Mouse (Mus musculus): ENCODE data around the gene Npas1. TPM values are rescaled to one million over a fixed set of nuclear protein-coding genes. Genes with fewer than 3 reads are reported as not detected.

The Npas1 gene
- polyA plus RNA-seq, 1 experiment from 2014 or later, result 0.15 TPM

DNA sequence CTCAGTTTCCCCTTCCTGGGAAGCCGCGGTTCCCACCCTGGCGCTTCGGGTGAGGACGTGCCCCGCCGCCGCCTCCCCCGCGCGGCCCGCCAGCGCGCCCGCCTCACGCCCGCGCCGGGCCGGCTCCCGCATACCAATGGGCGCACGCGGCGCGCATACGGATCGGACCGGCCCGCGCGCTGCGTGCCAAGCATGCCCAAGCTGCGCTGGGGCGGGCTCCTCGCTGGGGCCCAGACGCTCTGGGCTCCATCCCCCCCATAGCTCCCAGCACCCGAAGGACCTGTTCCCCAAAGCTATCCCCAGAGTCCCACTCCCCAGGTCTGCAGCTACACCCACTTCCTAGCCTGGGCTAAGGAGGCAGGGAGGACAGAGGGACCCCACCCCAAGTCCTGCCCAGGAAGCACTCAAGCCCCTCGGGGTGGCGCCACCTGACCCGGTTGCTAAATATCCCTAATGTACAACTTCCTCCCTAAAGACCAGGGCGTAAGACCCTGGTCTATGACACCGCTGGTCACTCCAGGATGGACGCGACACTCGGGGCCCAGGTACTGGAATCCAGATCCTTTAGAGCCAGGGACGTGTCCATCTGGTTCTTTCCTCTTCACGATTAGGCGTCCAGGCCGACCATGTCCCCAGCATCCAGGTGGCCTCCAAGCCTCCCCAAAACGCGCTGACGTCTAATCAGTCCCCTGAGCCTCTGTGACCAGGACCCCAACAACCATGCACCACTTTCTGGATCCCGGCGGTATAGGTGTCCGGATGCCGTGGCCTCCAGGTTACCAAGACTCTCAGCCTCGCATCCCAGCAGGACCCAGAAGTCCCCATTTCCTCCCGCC is 1.5 kb downstream of the Npas1 start:
- H3K9me3 ChIP-seq (ENCODE audit: control insufficient read depth, low read length), result no peaks in the 10 kb centered on the region
- H3K4me1 ChIP-seq (replicated peaks; ENCODE audit: control insufficient read depth, insufficient read depth, low read length), result peaks cover 11% of the 10 kb centered on the region; the same call in 1 of the 2 replicates
- WGBS, result 2% methylated on average over 39 of the region's 59 CpGs
- 0 out of 2 replicates have a peak, but pooled peaks have one; percentile 24 for ATAC-seq (replicated peaks; ENCODE audit: low FRiP score, low TSS enrichment, low read depth)
- no peak overlapping the region for H3K27ac ChIP-seq (ENCODE audit: low read depth)
- peak overlapping the region; percentile 50 for H3K4me2 ChIP-seq (ENCODE audit: low read length)
- H3K4me3 ChIP-seq (ENCODE audit: low read depth, low read length), result peak overlapping the region; percentile 32
- no peaks in the 10 kb centered on the region for H3K36me3 ChIP-seq (ENCODE audit: control insufficient read depth, insufficient read depth, low read length)
- H3K9ac ChIP-seq (ENCODE audit: low read length), result no peak overlapping the region
- peaks cover 69% of the 10 kb centered on the region for H3K27me3 ChIP-seq (replicated peaks; ENCODE audit: control insufficient read depth, insufficient read depth, low read length)
- no peak for DNase-seq (ENCODE audit: low spot score)

DNA sequence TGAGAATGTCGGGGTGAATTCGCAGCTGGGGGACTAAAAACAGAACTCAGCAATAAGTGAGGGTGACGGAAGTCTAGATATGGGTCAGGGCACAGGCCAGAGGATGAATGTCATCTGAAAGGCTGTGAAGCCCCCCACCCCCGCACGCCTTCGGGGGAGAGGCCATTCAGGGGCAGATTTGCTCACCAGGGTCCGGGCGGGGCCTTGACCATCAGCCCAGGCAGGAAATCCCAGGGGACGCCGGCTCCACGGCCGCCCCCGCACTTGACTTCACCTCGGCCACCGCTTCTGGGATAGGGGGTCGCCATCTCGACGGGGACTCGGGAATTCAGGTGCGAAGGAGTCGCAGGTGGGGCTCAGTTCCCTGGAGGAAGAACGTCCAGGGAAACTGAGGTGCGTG is 2.2 kb downstream of the Npas1 start:
- Histone ChIP-seq H3K27ac (ENCODE audit: low read depth) (no peak overlapping the region), H3K4me1 (replicated peaks; ENCODE audit: control insufficient read depth, insufficient read depth, low read length) (peaks cover 11% of the 10 kb centered on the region; the same call in 1 of the 2 replicates), H3K4me3 (ENCODE audit: low read depth, low read length) (peak overlapping the region; percentile 32; the same call in 1 of the 2 replicates), H3K9me3 (ENCODE audit: control insufficient read depth, low read length) (no peaks in the 10 kb centered on the region), H3K36me3 (ENCODE audit: control insufficient read depth, insufficient read depth, low read length) (no peaks in the 10 kb centered on the region), H3K27me3 (replicated peaks; ENCODE audit: control insufficient read depth, insufficient read depth, low read length) (peaks cover 72% of the 10 kb centered on the region), H3K4me2 (ENCODE audit: low read length) (peak overlapping the region; percentile 29), H3K9ac (ENCODE audit: low read length) (no peak overlapping the region)
- DNase-seq (ENCODE audit: low spot score) (no peak), ATAC-seq (replicated peaks; ENCODE audit: low FRiP score, low TSS enrichment, low read depth) (no peak)
- 5% methylated on average over 21 of the region's 23 CpGs for WGBS

DNA sequence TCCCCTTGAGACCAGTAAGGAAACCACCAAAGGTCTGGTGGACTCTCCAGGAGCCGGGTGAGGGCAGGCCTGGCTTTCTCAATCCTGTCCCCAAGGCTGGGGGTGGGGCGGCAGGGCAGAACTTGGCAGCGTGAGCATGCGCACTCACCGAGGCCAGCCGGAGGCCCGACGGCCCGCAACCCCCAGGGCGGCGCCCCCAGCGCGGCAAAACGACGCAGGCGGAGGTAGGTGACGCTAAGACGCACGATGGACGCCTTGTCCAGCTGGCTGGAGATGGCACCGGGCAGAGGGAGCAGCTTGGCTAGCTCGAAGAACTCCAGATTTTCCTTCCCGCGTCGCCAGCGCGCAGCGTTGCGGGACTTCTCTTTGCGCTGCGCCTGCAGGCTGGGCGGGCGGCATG is 3.1 kb downstream of the Npas1 start:
- DNase-seq (ENCODE audit: low spot score) (no peak), ATAC-seq (replicated peaks; ENCODE audit: low FRiP score, low TSS enrichment, low read depth) (no peak)
- Histone ChIP-seq H3K27me3 (replicated peaks; ENCODE audit: control insufficient read depth, insufficient read depth, low read length) (peaks cover 72% of the 10 kb centered on the region), H3K27ac (ENCODE audit: low read depth) (no peak overlapping the region), H3K9ac (ENCODE audit: low read length) (no peak overlapping the region), H3K4me1 (replicated peaks; ENCODE audit: control insufficient read depth, insufficient read depth, low read length) (peaks cover 11% of the 10 kb centered on the region; the same call in 1 of the 2 replicates), H3K9me3 (ENCODE audit: control insufficient read depth, low read length) (no peaks in the 10 kb centered on the region), H3K4me3 (ENCODE audit: low read depth, low read length) (0 out of 2 replicates have a peak overlapping the region, but pooled peaks have one; percentile 4), H3K36me3 (ENCODE audit: control insufficient read depth, insufficient read depth, low read length) (no peaks in the 10 kb centered on the region), H3K4me2 (ENCODE audit: low read length) (peak overlapping the region; percentile 22; the same call in 1 of the 2 replicates)
- 6% methylated on average over 33 of the region's 33 CpGs for WGBS

DNA sequence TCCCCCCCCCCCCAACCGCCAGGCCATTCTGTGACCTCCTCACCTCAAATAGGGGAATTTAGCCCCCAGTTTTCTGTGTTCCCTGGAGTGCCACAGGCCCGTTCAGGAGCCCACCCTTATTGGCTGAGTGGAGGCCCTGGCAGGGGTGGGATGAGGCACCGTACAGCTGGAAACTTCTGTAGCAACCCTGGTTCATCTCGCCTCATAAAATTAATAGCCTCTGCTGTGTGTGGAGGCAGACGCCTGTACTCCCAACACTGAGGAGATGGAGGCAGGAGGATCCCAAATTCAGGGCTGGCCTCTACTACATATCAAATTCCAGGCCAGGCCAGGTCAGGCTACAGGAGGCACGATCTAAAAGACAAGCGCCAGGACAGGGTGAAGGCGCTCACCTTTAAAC is 3.7 kb downstream of the Npas1 start:
- Histone ChIP-seq H3K9me3 (ENCODE audit: control insufficient read depth, low read length) (no peaks in the 10 kb centered on the region), H3K9ac (ENCODE audit: low read length) (no peak overlapping the region), H3K27ac (ENCODE audit: low read depth) (no peak overlapping the region), H3K27me3 (replicated peaks; ENCODE audit: control insufficient read depth, insufficient read depth, low read length) (peaks cover 72% of the 10 kb centered on the region), H3K4me3 (ENCODE audit: low read depth, low read length) (no peak overlapping the region), H3K4me2 (ENCODE audit: low read length) (no peak overlapping the region), H3K36me3 (ENCODE audit: control insufficient read depth, insufficient read depth, low read length) (no peaks in the 10 kb centered on the region), H3K4me1 (replicated peaks; ENCODE audit: control insufficient read depth, insufficient read depth, low read length) (peaks cover 11% of the 10 kb centered on the region; the same call in 1 of the 2 replicates)
- ATAC-seq (replicated peaks; ENCODE audit: low FRiP score, low TSS enrichment, low read depth), result no peak
- DNase-seq (ENCODE audit: low spot score), result no peak
- WGBS, result 44% methylated on average over 8 of the region's 8 CpGs

DNA sequence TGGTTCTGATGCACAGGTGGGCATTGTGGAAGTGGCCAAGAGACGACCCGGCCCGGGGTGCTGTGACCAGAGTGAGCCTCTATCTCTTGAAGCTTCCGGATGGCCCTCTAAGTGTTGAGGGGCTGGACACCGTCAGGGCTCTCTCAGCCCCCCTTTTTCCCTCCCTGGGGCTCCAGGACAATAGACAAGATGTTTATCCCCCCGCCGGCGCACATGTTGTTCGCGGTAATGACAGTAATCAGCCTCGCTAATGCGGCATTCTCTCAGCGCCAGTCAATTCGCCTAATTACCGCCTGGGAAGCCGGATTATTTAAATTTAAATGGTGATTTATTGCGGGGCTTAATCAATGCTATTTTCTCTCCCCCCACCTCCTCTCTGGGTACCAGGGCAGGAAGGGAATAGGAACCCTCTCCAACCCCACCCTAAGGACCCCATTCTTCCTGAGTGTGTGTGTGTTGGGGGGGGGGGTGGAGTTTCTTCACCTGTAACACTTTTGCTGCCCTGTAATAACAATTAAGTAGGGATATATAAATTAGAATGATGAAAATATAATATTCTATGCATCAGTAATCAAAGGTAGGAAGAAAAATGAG is 5.3 kb downstream of the Npas1 start:
- no peaks in the 10 kb centered on the region for H3K9me3 ChIP-seq (ENCODE audit: control insufficient read depth, low read length)
- H3K4me1 ChIP-seq (replicated peaks; ENCODE audit: control insufficient read depth, insufficient read depth, low read length), result peaks cover 11% of the 10 kb centered on the region; the same call in 1 of the 2 replicates
- H3K4me3 ChIP-seq (ENCODE audit: low read depth, low read length), result no peak overlapping the region
- no peak overlapping the region for H3K27ac ChIP-seq (ENCODE audit: low read depth)
- H3K27me3 ChIP-seq (replicated peaks; ENCODE audit: control insufficient read depth, insufficient read depth, low read length), result peaks cover 65% of the 10 kb centered on the region
- ATAC-seq (replicated peaks; ENCODE audit: low FRiP score, low TSS enrichment, low read depth) (no peak), DNase-seq (ENCODE audit: low spot score) (no peak)
- H3K36me3 ChIP-seq (ENCODE audit: control insufficient read depth, insufficient read depth, low read length), result no peaks in the 10 kb centered on the region
- no peak overlapping the region for H3K9ac ChIP-seq (ENCODE audit: low read length)
- H3K4me2 ChIP-seq (ENCODE audit: low read length), result no peak overlapping the region
- WGBS, result 10% methylated on average over 17 of the region's 17 CpGs

DNA sequence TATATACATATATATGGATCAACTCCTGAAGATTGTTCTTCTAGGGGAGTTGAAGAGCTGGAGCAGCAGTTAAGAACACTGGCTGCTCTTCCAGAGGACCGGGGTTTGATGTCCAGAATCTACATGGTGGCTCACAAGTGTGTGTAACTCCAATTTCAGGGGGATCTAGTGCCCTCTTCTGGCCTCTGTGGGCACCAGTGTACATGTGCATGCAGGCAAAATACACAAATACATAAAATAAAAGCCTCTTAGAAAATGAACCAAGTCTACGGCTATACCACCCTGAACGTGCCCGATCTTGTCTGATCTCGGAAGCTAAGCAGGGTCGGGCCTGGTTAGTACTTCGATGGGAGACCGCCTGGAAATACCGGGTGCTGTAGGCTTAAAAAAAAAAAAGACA is 6.0 kb downstream of the Npas1 start:
- Histone ChIP-seq H3K27me3 (replicated peaks; ENCODE audit: control insufficient read depth, insufficient read depth, low read length) (peaks cover 58% of the 10 kb centered on the region), H3K9ac (ENCODE audit: low read length) (no peak overlapping the region), H3K4me2 (ENCODE audit: low read length) (no peak overlapping the region), H3K27ac (ENCODE audit: low read depth) (no peak overlapping the region), H3K4me3 (ENCODE audit: low read depth, low read length) (no peak overlapping the region), H3K9me3 (ENCODE audit: control insufficient read depth, low read length) (no peaks in the 10 kb centered on the region), H3K4me1 (replicated peaks; ENCODE audit: control insufficient read depth, insufficient read depth, low read length) (peaks cover 11% of the 10 kb centered on the region; the same call in 1 of the 2 replicates), H3K36me3 (ENCODE audit: control insufficient read depth, insufficient read depth, low read length) (no peaks in the 10 kb centered on the region)
- DNase-seq (ENCODE audit: low spot score) (no peak), ATAC-seq (replicated peaks; ENCODE audit: low FRiP score, low TSS enrichment, low read depth) (no peak)
- 48% methylated on average over 9 of the region's 9 CpGs for WGBS

DNA sequence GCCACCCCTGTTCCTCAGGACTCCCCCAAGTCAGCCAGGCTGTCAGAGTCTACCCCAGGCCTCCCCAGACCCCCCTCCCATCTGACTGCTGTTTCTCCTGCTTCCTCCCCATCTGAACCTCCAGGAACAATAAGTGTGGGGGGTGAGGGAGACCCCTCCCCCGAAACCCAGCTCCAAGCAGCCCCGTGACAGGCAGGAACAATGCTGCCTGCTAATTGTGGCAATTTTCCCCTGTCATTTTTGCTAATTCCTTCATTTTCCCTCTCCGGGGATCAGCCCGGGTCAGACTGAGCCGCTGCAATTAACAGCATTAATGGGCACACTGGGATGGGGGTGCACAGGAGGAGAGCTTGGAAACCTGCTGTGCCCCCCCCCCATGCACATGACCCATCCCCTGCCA is 9.4 kb downstream of the Npas1 start:
- no peak for DNase-seq (ENCODE audit: low spot score)
- peaks cover 29% of the 10 kb centered on the region for H3K27me3 ChIP-seq (replicated peaks; ENCODE audit: control insufficient read depth, insufficient read depth, low read length)
- H3K4me1 ChIP-seq (replicated peaks; ENCODE audit: control insufficient read depth, insufficient read depth, low read length), result no peaks in the 10 kb centered on the region
- no peaks in the 10 kb centered on the region for H3K36me3 ChIP-seq (ENCODE audit: control insufficient read depth, insufficient read depth, low read length)
- H3K27ac ChIP-seq (ENCODE audit: low read depth), result no peak overlapping the region
- ATAC-seq (replicated peaks; ENCODE audit: low FRiP score, low TSS enrichment, low read depth), result no peak
- WGBS, result 32% methylated on average over 5 of the region's 5 CpGs
- H3K9ac ChIP-seq (ENCODE audit: low read length), result no peak overlapping the region
- H3K4me2 ChIP-seq (ENCODE audit: low read length), result no peak overlapping the region
- H3K9me3 ChIP-seq (ENCODE audit: control insufficient read depth, low read length), result no peaks in the 10 kb centered on the region
- H3K4me3 ChIP-seq (ENCODE audit: low read depth, low read length), result no peak overlapping the region

DNA sequence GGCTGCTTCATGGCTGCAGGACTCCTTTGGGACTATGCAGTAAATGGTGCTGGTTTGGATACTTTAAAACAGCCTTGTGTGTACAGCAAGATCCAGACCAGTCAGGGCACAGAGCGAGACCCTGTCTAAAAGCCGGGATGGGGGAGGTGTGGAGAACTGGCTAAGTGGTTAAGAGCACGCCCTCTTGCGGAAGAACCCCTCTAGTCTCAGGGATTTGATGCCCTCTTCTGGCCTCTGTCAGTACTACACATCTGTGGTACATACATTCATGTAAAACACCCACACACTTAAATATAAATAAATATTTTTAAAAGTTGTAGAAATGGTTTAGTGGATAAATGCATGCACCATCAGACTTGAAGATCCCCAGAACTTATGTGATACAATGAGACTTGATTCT is 11.0 kb downstream of the Npas1 start:
- 63% methylated on average over 4 of the region's 4 CpGs for WGBS
- Histone ChIP-seq H3K27me3 (replicated peaks; ENCODE audit: control insufficient read depth, insufficient read depth, low read length) (peaks cover 18% of the 10 kb centered on the region), H3K4me2 (ENCODE audit: low read length) (no peak overlapping the region), H3K27ac (ENCODE audit: low read depth) (no peak overlapping the region), H3K9ac (ENCODE audit: low read length) (no peak overlapping the region), H3K4me1 (replicated peaks; ENCODE audit: control insufficient read depth, insufficient read depth, low read length) (no peaks in the 10 kb centered on the region), H3K9me3 (ENCODE audit: control insufficient read depth, low read length) (no peaks in the 10 kb centered on the region), H3K36me3 (ENCODE audit: control insufficient read depth, insufficient read depth, low read length) (no peaks in the 10 kb centered on the region), H3K4me3 (ENCODE audit: low read depth, low read length) (no peak overlapping the region)
- no peak for ATAC-seq (replicated peaks; ENCODE audit: low FRiP score, low TSS enrichment, low read depth)
- DNase-seq (ENCODE audit: low spot score), result no peak
